Mouse (Mus musculus) limb, embryonic 13.5 days (tissue): ENCODE results near the gene 1810010H24Rik. TPM values are rescaled to one million over a fixed set of nuclear protein-coding genes. Genes with fewer than 3 reads are reported as not detected.
"Not testable (repeated sequence)": the region's sequence is repeated elsewhere in the genome, so short reads cannot be mapped to it uniquely, and the experiment has no call there.

Experiments
- ATAC-seq: fragments of 200-750 bp; cut with Nextera tagmentation; 2 replicates; pipeline ENCODE4 v1.8.0; 2017; ENCODE audit warnings: low read depth, moderate number of reproducible peaks, moderate TSS enrichment; ENCODE audit not compliant: low FRiP score
- H3K27ac ChIP-seq: fragments of 300-500 bp; sonication (generic); 2 replicates; pipeline ENCODE4 v1.5.1; 2015; ENCODE audit warnings: inconsistent platforms, mild to moderate bottlenecking, moderate library complexity
- H3K27me3 ChIP-seq: fragments of 300-500 bp; sonication (generic); 2 replicates; pipeline ENCODE4 v1.6.1; 2015; ENCODE audit warnings: mild to moderate bottlenecking, inconsistent platforms
- H3K36me3 ChIP-seq: fragments of 300-500 bp; sonication (generic); 2 replicates; pipeline ENCODE4 v1.6.1; 2015; ENCODE audit warnings: inconsistent platforms, mild to moderate bottlenecking, moderate library complexity
- H3K4me1 ChIP-seq: fragments of 300-500 bp; sonication (generic); 2 replicates; pipeline ENCODE4 v1.6.1; 2015; ENCODE audit warnings: inconsistent platforms
- H3K4me2 ChIP-seq: fragments of 300-500 bp; sonication (generic); replicated peaks from 2 replicates; pipeline ENCODE4 v1.6.1; 2015; ENCODE audit warnings: inconsistent platforms, mild to moderate bottlenecking, moderate library complexity
- H3K4me3 ChIP-seq: fragments of 300-500 bp; sonication (generic); 2 replicates; pipeline ENCODE4 v1.5.1; 2015; ENCODE audit warnings: moderate library complexity, mild to moderate bottlenecking, inconsistent platforms
- H3K9ac ChIP-seq: fragments of 300-500 bp; sonication (generic); 2 replicates; pipeline ENCODE4 v1.6.1; 2015; ENCODE audit warnings: mild to moderate bottlenecking, inconsistent platforms
- H3K9me3 ChIP-seq: fragments of 300-500 bp; sonication (generic); 2 replicates; pipeline ENCODE4 v1.6.1; 2016; ENCODE audit warnings: inconsistent platforms
- WGBS: fragments of 180-500 bp; shearing (Covaris S2); methylation state at CpG from one replicate; pipeline ENCODE4 v1.1.7; 2015; 5-methylcytosine and 5-hydroxymethylcytosine counted together
- polyA plus RNA-seq: library from polyadenylated mRNA; unstranded; fragments of >200 nt; fragmentation: Nextera tagmentation; extraction: Ambion mirVana; gene quantifications from 2 replicates; pipeline ENCODE4 v1.2.1, GENCODE M21; 2015

1810010H24Rik gene
- polyA plus RNA-seq, result 1.9 and 2.3 TPM in 2 replicates

GRCm38 (mm10) chr11:107025411-107026321, at the start of gene 1810010H24Rik:
1810010H24Rik (plus strand) TSS chr11:107025681.
- under 1% methylated on average over 45 of the region's 45 CpGs for WGBS
- Histone ChIP-seq H3K9ac (peak within 1 kb of the TSS; percentile 67), H3K4me3 (peak within 1 kb of the TSS; percentile 51), H3K36me3 (no peaks in the 10 kb centered on the region), H3K27me3 (peaks cover 32% of the 10 kb centered on the region), H3K27ac (no peak within 1 kb of the TSS), H3K9me3 (no peaks in the 10 kb centered on the region), H3K4me1 (peaks cover 31% of the 10 kb centered on the region), H3K4me2 (peak within 1 kb of the TSS; percentile 93)
- ATAC-seq, result no peak

- Histone ChIP-seq H3K27ac (no peak overlapping the region), H3K4me2 (no peak overlapping the region), H3K4me3 (no peak overlapping the region), H3K27me3 (no peaks in the 10 kb centered on the region), H3K9me3 (no peaks in the 10 kb centered on the region), H3K9ac (no peak overlapping the region), H3K36me3 (no peaks in the 10 kb centered on the region), H3K4me1 (no peaks in the 10 kb centered on the region)
- 80% methylated on average over 8 of the region's 8 CpGs for WGBS
- no peak for ATAC-seq
Measured at GRCm38 (mm10) chr11:106976194-106976593, 49.3 kb upstream of the 1810010H24Rik start.

GRCm38 (mm10) chr11:106980455-106980854, 45.0 kb upstream of the 1810010H24Rik start:
- no peak for ATAC-seq
- H3K4me1 ChIP-seq, result no peaks in the 10 kb centered on the region

GRCm38 (mm10) chr11:106981787-106982186, 43.7 kb upstream of the 1810010H24Rik start:
- no peak overlapping the region for H3K27ac ChIP-seq
- no peaks in the 10 kb centered on the region for H3K27me3 ChIP-seq
- no peaks in the 10 kb centered on the region for H3K9me3 ChIP-seq
- no peaks in the 10 kb centered on the region for H3K4me1 ChIP-seq
- H3K9ac ChIP-seq, result no peak overlapping the region
- WGBS, result 54% methylated on average over 1 of the region's 1 CpGs
- no peak for ATAC-seq
- H3K4me3 ChIP-seq, result no peak overlapping the region
- H3K36me3 ChIP-seq, result peaks cover 5% of the 10 kb centered on the region; the same call in 1 of the 2 replicates
- no peak overlapping the region for H3K4me2 ChIP-seq

More at GRCm38 (mm10) chr11:106980455-106980854, 45.0 kb upstream of the 1810010H24Rik start:
- 30% methylated on average over 7 of the region's 7 CpGs for WGBS
- Histone ChIP-seq H3K27ac (no peak overlapping the region), H3K4me2 (no peak overlapping the region), H3K9me3 (no peaks in the 10 kb centered on the region), H3K27me3 (no peaks in the 10 kb centered on the region), H3K4me3 (no peak overlapping the region), H3K36me3 (peaks cover 2% of the 10 kb centered on the region; the same call in 1 of the 2 replicates), H3K9ac (no peak overlapping the region)

DNA sequence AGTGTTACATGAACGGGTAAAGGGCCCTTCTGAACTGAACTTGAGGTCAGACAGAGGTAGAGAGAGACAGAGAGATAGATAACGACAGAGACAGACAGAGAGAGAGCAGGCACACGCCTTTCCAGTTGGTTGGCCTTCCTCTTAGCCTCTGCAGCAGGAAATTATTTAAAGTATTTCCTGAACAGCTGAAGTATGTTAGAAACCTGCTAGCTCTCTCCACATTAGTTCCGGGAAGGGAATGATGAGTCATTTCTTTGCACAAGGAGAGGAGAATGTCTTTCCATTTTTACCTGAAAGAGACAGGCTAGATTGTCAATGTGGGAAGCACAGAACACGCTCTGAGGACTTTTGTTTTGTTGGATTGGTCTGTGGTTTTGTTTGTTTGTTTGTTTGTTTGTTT, 43.1 kb upstream of the 1810010H24Rik start:
- H3K9ac ChIP-seq, result no peak overlapping the region
- ATAC-seq, result no peak
- no peaks in the 10 kb centered on the region for H3K9me3 ChIP-seq
- no peak overlapping the region for H3K4me3 ChIP-seq
- no peaks in the 10 kb centered on the region for H3K4me1 ChIP-seq
- peaks cover 11% of the 10 kb centered on the region for H3K36me3 ChIP-seq
- H3K4me2 ChIP-seq, result no peak overlapping the region
- 45% methylated on average over 5 of the region's 5 CpGs for WGBS
- H3K27ac ChIP-seq, result no peak overlapping the region
- H3K27me3 ChIP-seq, result no peaks in the 10 kb centered on the region

GRCm38 (mm10) chr11:106985979-106986604, 39.4 kb upstream of the 1810010H24Rik start:
- H3K27ac ChIP-seq, H3K4me3 ChIP-seq, H3K4me1 ChIP-seq, H3K9me3 ChIP-seq, H3K27me3 ChIP-seq, ATAC-seq, H3K9ac ChIP-seq, H3K4me2 ChIP-seq: not testable (repeated sequence)
- peaks cover 44% of the 10 kb centered on the region for H3K36me3 ChIP-seq
- 85% methylated on average over 9 of the region's 9 CpGs for WGBS

- H3K4me3 ChIP-seq, result no peak overlapping the region
Measured at GRCm38 (mm10) chr11:106987384-106987783, 38.1 kb upstream of the 1810010H24Rik start.

GRCm38 (mm10) chr11:106994246-106995085, 31.0 kb upstream of the 1810010H24Rik start:
- Histone ChIP-seq H3K4me1 (peaks cover 28% of the 10 kb centered on the region), H3K4me2 (no peak overlapping the region), H3K27ac (no peak overlapping the region), H3K9me3 (no peaks in the 10 kb centered on the region), H3K36me3 (peaks cover 59% of the 10 kb centered on the region), H3K27me3 (no peaks in the 10 kb centered on the region), H3K9ac (no peak overlapping the region), H3K4me3 (no peak overlapping the region)
- 82% methylated on average over 3 of the region's 3 CpGs for WGBS
- ATAC-seq, result no peak

More at GRCm38 (mm10) chr11:106987384-106987783, 38.1 kb upstream of the 1810010H24Rik start:
- Histone ChIP-seq H3K36me3 (peaks cover 53% of the 10 kb centered on the region), H3K4me2 (no peak overlapping the region), H3K27ac (no peak overlapping the region), H3K9ac (no peak overlapping the region), H3K4me1 (no peaks in the 10 kb centered on the region), H3K27me3 (no peaks in the 10 kb centered on the region), H3K9me3 (no peaks in the 10 kb centered on the region)
- WGBS, result 86% methylated on average over 2 of the region's 2 CpGs
- no peak for ATAC-seq

GRCm38 (mm10) chr11:106996492-106996891, 29.0 kb upstream of the 1810010H24Rik start:
- not testable (repeated sequence) for H3K27ac ChIP-seq, H3K9ac ChIP-seq, H3K9me3 ChIP-seq, H3K27me3 ChIP-seq, ATAC-seq
- peaks cover 28% of the 10 kb centered on the region for H3K4me1 ChIP-seq
- H3K4me2 ChIP-seq, result peak overlapping the region; percentile 70
- peaks cover 40% of the 10 kb centered on the region for H3K36me3 ChIP-seq
- WGBS, result 91% methylated on average over 7 of the region's 7 CpGs
- H3K4me3 ChIP-seq, result 0 out of 2 replicates have a peak overlapping the region, but pooled peaks have one; percentile 100

- no peaks in the 10 kb centered on the region for H3K9me3 ChIP-seq
- peak overlapping the region; percentile 100 for H3K4me3 ChIP-seq
- H3K4me1 ChIP-seq, result peaks cover 28% of the 10 kb centered on the region
- ATAC-seq, result no peak
- WGBS, result 16% methylated on average over 5 of the region's 5 CpGs
- H3K27ac ChIP-seq, result no peak overlapping the region
- peaks cover 31% of the 10 kb centered on the region for H3K36me3 ChIP-seq
- H3K27me3 ChIP-seq, result no peaks in the 10 kb centered on the region
- H3K9ac ChIP-seq, result peak overlapping the region; percentile 92
- H3K4me2 ChIP-seq, result peak overlapping the region; percentile 70
Measured at GRCm38 (mm10) chr11:106997976-106998375, 27.5 kb upstream of the 1810010H24Rik start.

DNA sequence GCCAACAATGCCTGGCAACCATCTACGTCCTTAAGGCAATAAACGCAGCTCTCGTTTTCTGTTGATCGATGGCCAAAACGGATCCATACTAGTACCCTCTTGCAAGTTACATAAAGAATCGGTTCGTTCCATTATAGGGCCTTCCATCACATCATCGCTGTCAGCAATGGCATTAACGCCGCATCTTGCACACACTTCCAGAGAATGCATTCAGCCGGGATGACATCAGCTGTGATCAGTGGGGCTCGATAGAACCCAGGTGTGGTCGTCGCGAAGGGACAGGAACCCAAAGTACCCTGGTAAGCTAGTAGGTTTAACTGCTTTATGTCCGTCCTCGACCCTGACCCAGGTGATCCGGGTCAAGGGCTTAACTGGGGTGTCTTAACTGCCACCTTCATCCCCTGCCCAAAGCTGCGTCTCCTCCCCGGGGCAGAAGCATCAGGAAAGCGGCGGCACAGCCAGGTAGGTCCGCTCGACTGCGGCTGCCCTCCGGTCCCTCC, 26.8 kb upstream of the 1810010H24Rik start:
- ATAC-seq, result no peak; the same call in 1 of the 2 replicates
- WGBS, result under 1% methylated on average over 26 of the region's 26 CpGs
- Histone ChIP-seq H3K4me3 (peak overlapping the region; percentile 100), H3K4me1 (peaks cover 28% of the 10 kb centered on the region), H3K4me2 (peak overlapping the region; percentile 70), H3K36me3 (peaks cover 25% of the 10 kb centered on the region), H3K9ac (peak overlapping the region; percentile 92), H3K9me3 (no peaks in the 10 kb centered on the region), H3K27me3 (no peaks in the 10 kb centered on the region), H3K27ac (peak overlapping the region; percentile 91)
